Mouse (Mus musculus): ENCODE results near the gene Srpr.

Srpr gene

DNA sequence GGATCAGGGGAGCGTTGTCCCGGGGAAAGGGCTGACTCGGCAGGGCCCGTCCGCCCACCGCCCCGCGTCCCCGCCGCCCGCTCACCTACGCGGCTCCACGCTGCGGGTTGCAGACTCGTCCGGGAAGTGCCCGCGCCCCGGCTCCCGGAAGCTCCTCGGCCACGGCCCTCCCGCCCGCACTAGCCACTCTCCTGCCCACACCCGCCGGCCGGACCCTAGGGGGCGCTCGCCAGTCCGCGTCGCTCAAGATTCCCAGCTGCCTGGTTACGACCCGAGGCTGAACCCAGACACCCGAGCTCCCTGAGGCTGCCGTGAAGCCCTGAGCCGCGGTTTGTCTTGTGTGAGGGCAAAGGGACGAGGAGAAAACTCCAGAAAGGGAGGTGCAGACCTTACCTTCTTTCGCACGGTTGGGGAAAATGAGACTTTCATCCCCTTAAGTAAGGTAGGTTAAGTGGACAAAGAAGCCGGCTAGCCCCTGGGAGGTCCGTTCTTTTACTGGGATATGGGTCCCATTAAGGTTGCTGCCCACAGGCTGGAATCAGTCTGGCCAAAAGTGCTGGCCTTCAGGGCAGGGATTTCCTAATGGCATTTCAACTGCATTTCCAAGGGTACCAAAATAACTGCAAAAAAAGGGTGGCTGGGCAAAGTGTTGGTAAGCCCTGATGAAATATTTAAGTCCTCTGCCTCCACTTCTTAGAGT lies at the start of gene Srpr, which contains the start of gene Tirap:
TSS of gene Srpr (plus strand) at position 404 of the 700 bp plus-strand sequence.
TSS of gene Tirap (minus strand) at position 520 of the 700 bp plus-strand sequence.
- DNase-seq (ENCODE audit: low read depth) = peak; percentile 81

DNA sequence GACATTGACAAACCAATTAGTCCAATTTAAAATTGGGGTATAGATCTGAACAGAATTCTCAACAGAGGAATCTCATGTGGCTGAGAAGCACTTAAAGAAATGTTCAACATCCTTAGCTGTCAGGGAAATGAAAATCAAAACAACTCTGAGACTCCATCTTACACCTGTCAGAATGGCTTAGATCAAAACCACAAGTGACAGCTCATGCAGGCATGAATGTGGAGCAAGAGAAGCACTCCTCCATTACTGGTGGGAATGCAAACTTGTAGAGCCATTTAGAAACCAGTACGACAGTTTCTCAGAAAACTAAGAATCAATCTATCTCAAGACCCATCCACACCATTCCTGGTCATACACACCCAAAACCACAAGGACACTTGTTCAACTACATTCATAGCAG lies 47.1 kb upstream of the Srpr start:
- no peak for DNase-seq (ENCODE audit: low read depth)

DNA sequence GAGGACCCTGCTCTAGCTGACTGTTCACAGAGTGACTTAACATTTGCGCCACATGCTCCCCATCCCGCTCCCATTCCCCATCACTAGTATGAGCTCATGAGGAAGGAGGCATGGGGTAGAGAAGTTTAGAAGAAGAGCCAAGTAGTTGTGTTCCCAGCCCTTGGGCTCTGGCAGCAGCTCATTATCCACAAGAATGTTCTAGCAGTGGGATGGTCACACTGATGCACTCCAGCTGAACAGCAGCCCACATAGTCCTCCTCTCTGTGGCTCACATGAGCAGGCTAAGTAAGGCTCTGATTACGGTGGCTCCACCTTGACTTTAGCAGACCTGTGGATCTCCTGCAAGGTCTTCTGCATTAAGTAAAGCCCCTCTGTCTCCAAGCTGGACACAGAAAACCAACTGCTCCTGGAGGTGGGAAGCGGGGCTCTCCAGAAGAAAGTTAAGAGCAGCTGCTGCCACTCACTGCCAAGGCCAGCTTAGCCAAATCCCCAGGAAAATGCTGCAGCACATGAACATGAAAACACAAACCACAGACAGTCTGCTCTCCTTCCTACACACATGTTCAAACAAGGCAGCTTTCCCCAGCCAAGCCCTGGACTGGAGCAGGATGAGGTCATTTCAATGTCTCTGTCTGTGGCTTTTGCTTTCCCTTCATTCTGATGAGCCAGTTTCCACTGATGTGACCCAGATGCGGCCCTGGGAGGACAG lies 43.8 kb upstream of the Srpr start:
- peak; percentile 40 for DNase-seq (ENCODE audit: low read depth)

DNA sequence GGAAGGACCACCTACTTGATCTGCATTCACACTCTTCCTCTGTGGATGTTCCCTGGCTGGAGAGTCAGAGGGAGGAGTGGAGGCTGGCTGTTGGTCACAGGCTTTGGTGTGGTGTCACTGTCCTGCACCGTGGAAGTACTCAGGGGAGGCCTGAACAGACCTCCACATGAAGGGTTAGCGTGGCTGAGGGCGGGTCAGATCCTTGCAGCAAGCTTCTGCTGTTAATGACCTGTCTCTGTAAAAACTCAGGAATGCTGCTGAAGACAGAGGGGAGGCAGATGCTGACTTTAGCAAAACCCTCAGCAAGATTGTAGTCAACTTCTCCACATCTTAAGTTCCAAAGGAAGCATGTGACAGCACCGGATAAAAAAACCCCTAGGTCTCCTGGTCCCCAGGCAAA lies 43.1 kb upstream of the Srpr start:
- DNase-seq (ENCODE audit: low read depth) = no peak

DNA sequence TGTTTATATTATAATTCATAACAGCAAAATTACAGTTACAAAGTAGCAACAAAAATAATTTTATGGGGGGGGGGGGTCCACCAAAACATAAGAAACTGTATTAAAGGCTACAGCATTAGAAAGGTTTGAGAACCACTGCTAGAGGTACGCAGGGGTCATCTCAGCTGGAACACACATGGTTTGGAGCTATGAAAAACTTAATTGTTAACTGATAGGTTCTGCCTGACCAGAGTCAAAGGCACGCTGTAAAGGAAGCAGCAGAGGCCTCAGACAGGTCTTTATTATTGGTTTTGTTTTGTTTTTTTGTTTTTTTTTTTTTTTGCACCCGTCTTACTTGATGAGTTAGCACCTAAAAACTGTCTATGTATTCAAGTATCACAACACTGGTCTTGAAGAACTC lies 41.5 kb upstream of the Srpr start:
- no peak for DNase-seq (ENCODE audit: low read depth)

DNA sequence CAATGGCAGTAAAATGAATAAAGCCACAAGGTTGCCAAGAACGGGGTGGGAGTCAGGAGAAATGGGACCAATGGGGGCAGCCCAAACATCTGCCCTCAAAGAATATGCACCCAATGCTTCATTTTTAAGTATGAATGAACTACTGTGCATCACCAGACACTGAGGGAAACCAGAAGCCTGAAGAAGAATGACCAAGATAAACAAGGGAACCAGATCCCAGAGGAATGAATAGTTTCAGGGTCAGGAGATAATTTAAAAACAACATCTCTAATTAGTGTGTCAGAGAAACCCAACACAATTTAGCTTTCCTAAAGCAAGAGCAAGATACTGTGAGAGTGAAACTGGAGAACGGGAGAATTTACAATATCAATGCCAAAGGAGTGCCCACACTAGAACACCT lies 39.3 kb upstream of the Srpr start:
- DNase-seq (ENCODE audit: low read depth) = no peak

DNA sequence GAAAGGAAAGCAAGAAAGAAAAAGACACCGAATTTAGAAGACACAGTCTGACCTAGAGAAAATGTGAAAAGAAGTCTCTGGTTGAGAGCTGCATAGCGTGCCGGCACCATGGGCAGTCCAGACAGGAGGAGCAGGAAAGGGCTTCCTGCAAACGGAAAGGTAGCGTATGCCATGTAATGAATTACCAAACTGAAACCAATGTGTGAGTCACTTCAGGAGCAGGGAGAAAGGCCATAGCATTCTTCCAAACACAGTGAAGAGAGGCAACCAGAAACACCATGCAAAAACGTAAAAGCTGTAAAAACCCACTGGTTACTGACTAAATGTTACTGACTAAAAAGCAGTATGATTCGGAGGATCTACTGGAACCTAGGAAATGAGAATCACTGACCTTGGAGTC lies 38.3 kb upstream of the Srpr start:
- DNase-seq (ENCODE audit: low read depth) = no peak

DNA sequence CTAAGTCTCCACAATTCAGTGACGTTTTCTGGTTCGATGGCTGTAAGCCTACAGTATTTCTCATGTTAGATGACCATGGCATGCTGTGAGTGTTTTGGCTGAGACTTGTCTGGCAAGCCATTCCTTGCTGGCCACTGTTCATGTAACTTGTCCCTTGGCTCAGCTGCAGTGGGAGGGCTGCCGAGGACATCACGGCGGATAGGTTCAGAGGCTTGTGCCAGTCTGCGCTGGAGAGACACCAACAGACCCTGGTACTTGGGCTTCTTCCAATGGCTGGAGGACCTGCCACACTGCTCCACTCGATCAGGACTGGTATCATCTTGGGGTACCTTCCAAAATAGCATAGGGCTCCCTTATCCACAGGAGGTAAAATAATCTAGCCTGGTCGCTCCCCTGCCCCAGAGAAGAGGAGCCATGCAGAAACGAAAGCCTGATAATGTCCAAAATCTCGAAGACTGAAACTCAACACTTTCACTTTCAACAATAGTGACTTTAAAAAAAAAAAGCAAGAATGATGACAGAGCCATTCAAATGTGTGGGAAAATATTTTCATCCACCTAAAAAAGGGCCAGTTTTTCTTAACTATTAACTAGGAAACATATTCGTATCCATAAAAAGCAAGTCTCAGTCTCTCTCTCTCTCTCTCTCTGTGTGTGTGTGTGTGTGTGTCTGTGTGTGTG lies 36.8 kb upstream of the Srpr start:
- no peak for DNase-seq (ENCODE audit: low read depth)

DNA sequence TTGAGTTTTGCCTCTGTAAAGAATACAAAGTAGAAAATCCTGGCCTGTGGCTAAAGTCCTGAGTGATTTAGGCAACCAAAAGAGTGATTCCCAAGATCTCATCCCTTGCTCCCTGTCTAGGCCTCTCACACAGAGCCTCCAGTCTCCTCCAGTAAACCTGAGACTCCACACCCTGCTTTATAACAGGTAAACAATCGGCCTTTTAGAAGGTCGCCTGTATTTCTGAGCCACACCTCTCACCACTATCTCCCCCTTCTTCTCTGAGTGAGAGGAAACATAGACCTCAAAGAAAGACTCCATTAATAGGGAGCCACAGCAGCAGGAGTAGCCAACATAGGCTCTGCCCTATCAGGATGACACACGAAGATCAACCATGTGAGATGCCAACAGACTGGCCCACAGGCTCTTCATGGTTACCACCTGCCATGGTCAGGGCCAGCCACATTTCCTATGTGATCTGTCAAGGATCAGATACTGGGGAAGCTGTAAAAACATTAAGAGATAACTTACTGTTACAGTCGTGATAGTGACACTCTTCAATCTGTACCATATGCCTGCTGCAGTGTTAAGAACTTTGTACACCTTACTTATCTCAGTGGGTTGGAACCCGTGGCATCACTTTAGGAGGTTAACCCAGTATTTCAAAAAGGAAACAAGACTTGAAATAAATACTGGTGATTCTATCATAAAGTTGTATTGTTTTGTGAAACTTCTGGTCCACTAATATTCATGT lies 35.7 kb upstream of the Srpr start:
- DNase-seq (ENCODE audit: low read depth) = peak; percentile 67

DNA sequence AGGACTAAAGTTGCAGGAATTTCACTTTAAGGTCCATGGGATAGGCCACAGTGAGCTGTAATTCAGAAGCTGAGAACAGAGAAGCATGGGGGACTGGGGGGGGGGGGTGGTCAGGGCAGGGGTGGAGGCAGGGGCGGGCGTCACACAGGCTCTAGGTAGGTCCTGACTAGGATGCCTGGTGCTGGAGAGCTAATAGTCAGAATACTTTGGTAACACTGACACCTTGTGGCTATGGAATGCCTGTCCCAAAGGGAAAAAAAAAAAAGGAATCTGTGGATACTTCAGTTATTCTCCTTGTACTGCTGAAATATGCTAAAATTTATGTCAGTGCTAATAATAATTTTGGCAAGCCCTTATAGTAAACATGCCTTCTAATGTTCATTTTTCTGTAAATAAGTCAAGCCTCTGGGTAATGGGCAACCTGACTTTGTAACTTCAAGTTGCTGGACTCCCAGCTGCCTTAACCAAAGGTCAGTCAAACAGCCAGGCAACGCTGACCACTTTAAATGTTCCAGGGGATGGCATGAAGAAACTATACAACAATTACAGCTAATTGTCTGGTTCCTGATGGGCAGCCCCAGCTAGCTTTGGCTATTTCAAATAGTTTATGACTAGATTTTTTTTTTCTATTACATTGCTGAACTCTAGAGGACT lies 33.7 kb upstream of the Srpr start:
- peak; percentile 63 for DNase-seq (ENCODE audit: low read depth)

DNA sequence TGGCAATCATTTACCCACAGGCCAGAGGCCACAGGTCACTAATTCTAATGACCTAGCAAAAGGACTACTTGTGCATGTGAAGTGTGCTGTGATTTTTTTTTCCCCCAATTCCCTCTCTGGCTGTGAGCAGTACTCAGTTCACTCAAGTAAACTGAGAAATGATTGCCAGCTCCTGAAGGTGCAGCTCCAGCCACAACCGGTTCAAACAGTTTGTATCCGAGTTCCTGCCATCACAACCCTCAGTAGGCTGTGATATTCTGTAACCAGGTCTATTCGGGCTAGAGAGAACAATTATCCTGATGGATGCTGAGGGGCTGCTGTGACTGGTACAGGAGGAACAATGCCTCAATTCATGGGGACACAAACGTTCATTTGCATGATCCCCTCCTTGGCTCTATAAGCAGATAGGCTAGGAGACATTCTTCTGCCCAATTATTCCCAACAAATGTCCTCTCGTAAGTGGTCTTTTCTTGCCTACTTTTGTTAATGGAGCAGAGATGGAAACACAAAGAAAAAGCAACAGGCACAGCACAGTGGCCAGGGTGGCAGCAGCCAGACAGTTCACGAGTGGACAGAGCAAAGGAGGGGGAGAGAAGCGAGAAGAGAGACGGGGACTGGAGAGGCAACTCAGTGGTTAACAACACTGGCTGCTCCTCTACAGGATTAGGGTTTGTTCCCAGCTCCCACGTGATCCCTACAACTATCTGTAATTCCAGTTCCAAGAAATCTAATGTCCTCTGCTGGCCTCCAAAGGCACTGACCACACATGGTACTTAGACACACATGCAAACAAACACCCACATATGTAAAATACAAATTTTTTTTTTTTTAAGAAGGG lies 33.0 kb upstream of the Srpr start:
- DNase-seq (ENCODE audit: low read depth) = no peak

DNA sequence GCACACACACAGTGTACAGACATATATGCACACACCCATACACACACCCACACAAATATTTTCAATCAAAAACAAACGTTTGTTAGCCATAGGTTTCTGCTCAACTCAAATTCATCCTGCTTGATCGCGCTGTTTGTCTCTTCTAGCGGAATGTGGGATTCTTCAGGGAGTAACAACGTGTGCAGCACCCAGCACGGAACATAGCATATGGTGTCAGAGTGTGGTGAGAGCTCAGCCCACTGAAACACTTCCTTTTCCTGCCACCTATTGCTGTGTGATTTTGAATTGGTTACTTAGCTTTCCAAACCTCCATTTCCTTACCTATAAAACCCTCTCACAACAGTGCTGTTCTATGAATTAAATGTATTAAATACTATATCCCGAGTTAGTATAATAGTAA lies 29.9 kb upstream of the Srpr start:
- DNase-seq (ENCODE audit: low read depth) = no peak

DNA sequence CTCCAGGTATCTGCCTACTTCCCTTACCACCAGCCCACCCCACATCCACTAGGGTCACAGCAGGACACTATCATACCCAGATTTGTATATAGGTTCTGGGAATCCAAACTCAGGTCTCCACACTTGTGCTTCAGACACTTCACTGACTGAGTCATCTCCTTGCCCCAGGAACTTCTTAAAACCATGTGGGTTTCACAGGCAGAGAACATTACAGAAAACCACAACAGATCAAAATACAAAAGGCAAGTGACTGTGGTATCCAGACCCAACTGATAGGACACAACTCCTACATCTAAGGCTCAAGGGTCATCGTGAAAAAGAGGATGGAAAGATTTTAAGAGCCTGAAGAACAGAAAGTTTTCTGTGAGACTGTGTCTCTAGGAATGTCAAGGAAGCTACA lies 26.6 kb upstream of the Srpr start:
- peak; percentile 58 for DNase-seq (ENCODE audit: low read depth)

DNA sequence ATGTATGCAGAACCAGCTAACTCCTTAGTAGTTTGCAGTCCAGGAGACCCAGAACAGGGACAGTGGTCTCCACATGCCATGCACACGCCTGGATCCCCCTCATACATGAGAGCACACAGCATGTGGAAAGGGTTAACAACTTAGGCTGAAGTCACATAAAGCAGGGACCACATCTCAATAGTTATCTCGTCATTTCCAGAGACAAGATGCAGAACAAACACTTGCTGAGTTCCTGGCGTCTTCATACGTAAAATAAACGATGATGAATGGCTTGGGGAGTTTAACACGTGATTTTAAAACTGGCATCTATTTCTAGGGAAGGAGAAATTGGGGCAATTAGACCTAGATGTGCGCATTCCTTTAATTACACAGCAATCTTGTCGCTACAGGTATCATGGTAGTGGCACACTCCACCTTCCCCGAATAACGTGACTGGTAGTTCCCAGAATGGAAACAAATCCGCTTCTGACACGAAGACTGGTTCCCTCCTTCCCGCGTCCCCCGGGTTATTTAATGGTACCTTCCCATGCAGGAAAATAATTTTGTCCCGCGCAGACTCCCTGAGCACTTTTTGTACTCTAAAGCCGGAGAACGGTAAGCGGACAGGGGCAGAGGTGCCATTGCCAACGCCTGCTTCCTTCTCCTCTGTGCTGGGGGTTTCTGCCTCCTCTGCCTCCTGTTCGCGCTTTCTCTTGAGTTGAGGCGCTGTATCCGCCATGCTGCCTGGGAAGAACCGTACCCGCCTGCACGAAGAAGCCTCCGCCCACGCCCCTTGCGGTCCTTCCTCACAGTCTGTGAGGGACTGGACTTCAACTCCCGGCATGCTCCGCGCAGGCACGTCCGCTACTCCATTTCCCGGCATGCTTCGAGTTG lies 24.5 kb upstream of the Srpr start, which contains the start of gene Dcps:
TSS of gene Dcps (minus strand) at position 811 of the 873 bp plus-strand sequence.
- peak; percentile 95 for DNase-seq (ENCODE audit: low read depth)

DNA sequence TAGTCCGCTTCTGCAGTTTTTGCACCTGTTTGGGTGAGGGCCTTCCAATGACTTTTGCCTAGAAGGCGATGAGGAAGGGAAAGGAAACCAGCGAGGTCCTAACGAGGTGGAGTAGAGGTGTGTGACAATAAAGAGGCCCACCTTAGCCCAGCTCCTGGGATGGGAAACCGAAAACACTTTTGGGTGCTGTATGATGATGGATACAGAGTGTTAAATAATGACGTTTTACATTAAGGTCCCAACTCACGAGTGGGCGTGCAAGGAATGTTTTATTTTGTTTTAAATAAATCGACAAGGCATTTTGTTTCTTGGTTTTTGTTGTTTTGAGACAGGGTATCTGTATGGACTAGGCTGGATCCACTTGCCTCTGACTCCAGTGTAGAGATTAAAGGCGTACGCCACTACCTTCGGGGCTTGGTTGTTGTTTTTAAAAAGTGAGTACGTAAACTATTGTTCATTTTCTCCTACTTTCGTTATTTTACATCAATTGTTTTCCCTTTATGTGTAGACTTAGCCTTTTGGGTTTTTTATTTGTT lies 23.8 kb upstream of the Srpr start:
- DNase-seq (ENCODE audit: low read depth) = no peak

DNA sequence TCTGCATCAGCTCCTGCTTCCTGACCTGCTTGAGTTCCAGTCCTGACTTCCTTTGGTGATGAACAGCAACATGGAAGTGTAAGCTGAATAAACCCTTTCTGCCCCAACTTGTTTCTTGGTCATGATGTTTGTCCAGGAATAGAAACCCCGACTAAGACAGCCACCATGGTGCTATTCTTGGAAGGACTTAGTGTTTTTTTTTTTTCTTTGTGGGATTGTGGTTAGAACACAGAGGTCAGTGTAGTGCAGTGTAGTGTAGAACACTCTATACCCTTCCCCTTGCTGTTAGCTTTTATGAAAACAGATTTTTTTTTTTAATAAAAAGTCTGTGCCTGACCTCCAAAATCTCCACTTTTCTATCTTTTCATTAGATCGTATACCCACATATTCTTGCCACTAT lies 17.1 kb upstream of the Srpr start:
- DNase-seq (ENCODE audit: low read depth) = peak; percentile 66

DNA sequence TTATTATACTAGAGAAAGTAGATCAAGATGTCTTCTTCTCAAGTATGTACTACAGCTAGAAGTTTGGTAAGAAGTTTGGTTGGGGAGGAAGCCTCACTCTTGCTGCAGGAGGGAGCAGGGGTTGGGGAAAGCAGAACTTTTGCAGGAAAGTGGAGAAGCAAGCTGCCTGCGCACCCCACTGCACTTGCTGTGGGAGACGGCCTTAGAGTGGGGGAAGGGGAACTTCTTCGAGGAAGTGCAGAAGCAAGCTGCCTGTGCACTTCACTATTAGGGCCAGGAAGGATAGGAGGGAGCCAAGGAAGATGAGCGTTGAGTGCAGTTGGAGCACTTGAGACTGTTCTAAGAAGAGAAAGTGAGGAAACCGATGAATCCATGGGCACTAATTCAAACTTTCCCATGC lies 16.6 kb upstream of the Srpr start:
- DNase-seq (ENCODE audit: low read depth) = no peak

DNA sequence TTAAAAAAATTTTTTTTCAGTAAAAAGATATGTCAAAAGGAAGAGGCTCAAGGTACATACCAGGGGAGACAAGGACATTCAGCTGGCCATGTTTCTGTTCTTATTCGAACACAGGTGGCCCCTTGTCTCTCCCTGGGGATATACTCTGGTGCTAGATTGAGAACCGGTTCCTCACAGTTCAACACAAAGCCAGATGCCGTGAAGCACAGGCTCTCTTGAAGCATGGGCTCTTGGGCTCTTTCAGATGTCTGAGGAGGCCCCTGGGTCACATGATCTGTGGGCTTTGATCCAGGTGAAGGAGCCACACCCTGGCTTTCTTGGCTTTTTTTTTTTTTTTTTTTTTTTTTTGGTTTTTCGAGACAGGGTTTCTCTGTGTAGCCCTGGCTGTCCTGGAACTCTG lies 13.5 kb upstream of the Srpr start:
- no peak for DNase-seq (ENCODE audit: low read depth)

DNA sequence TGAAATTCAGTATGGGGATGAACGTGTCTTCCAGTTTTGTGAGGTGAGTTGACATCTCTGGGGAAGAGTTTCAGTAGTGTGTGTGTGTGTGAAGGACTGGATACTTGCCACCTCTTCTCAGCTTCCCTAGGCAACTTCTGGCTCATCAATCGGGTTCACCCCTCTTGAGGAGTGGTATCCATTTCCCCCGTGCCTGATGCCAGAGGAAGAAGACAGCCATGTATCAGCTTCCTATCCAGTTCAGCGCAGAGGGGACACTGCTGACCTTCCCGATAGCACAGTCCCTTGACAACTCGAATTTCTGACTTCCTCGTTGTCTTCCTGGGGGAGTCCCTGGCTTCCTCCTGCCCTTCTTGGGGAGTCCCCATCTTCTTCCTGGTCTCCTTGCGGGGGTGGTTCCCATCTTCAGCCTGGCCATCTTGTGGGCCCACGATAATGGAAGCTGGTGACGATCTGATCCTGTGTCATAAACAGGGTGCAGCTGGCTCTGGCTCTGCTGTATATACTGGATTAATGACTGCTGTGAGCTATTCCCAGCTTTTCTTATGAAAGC lies 12.5 kb upstream of the Srpr start:
- no peak for DNase-seq (ENCODE audit: low read depth)

Measured in 416B (cell line).